Mouse (Mus musculus) CD4-positive, CD25-positive, alpha-beta regulatory T cell, adult 9 weeks (primary cell): Measurements from ENCODE around the gene Tmem121. TPM values are rescaled to one million over a fixed set of nuclear protein-coding genes. Genes with fewer than 3 reads are reported as not detected.

ENCODE experiments used
- polyA plus RNA-seq: library from polyadenylated mRNA; unstranded; fragments of 100-300 nt; shearing (Covaris generic); gene quantifications from one replicate; pipeline ENCODE4 v1.2.1, GENCODE M21; 2017

Gene Tmem121
- not detected for polyA plus RNA-seq

GRCm38 (mm10) chr12:113185442-113186291, at the start of gene Tmem121:
Gene Tmem121, plus strand, starts transcription at chr12:113185930.

GRCm38 (mm10) chr12:113139908-113140615, 45.7 kb upstream of the Tmem121 start, which contains the start of gene Crip2:
Gene Crip2, plus strand, starts transcription at chr12:113140236.

GRCm38 (mm10) chr12:113146112-113147057, 39.3 kb upstream of the Tmem121 start, which contains the start of gene Crip1:
Gene Crip1, plus strand, starts transcription at chr12:113146316.

GRCm38 (mm10) chr12:113155887-113156539, 29.7 kb upstream of the Tmem121 start, which contains the start of gene Tedc1:
Gene Tedc1, plus strand, starts transcription at chr12:113156421.

Other genes with a start within 250 kb of the Tmem121 start
- 66.8 TPM for gene Nudt14, start 243.8 kb upstream of the Tmem121 start, polyA plus RNA-seq
- 4.8 TPM for gene Btbd6, start 209.4 kb upstream of the Tmem121 start, polyA plus RNA-seq
- 18.8 TPM for gene Brf1, start 185.2 kb upstream of the Tmem121 start, polyA plus RNA-seq
- 5.2 TPM for gene Pacs2, start 171.4 kb upstream of the Tmem121 start, polyA plus RNA-seq
- 0.36 TPM for gene Tex22, start 111.4 kb upstream of the Tmem121 start, polyA plus RNA-seq
- gene Mta1, start 87.7 kb upstream of the Tmem121 start, polyA plus RNA-seq, result 3.9 TPM
- gene Crip2, start 45.7 kb upstream of the Tmem121 start, polyA plus RNA-seq, result 6.5 TPM
- 1,207 TPM for gene Crip1, start 39.6 kb upstream of the Tmem121 start, polyA plus RNA-seq
- gene Tedc1, start 29.5 kb upstream of the Tmem121 start, polyA plus RNA-seq, result 7.6 TPM